Mouse (Mus musculus) testis, adult 2 months (tissue): ENCODE results near the gene Ganc.

Experiments
- CTCF ChIP-seq: fragments of 200-500 bp; IDR thresholded peaks from 2 replicates; pipeline ENCODE4 v1.5.1; 2012; ENCODE audit warnings: low read depth, mild to moderate bottlenecking, inconsistent platforms, low read length, moderate library complexity; ENCODE audit not compliant: control insufficient read depth, insufficient read depth, insufficient replicate concordance
- POLR2A ChIP-seq: fragments of 200-500 bp; IDR thresholded peaks from 2 replicates; pipeline ENCODE4 v1.6.1; 2012; ENCODE audit warnings: low read depth, mild to moderate bottlenecking, inconsistent platforms, low read length, moderate library complexity; ENCODE audit not compliant: control insufficient read depth

GRCm38 (mm10) chr2:120386264-120386663, 17.4 kb upstream of the Ganc start:
- no peak for TF ChIP-seq CTCF
- no peak for TF ChIP-seq POLR2A
